Mouse (Mus musculus) neural tube, embryonic 11.5 days (tissue): ENCODE results near the gene Gfod2. TPM values are rescaled to one million over a fixed set of nuclear protein-coding genes. Genes with fewer than 3 reads are reported as not detected.

Experiments
- ATAC-seq: fragments of 200-750 bp; cut with Nextera tagmentation; 2 replicates; pipeline ENCODE4 v1.8.0; 2017; ENCODE audit warnings: moderate number of reproducible peaks, mild to moderate bottlenecking, moderate TSS enrichment, moderate library complexity; ENCODE audit not compliant: insufficient read depth, low FRiP score, low TSS enrichment
- DNase-seq: peaks from one replicate; pipeline ENCODE4 v3.0.0-alpha.2; 2015; ENCODE audit warnings: low spot score
- H3K27ac ChIP-seq: fragments of 300-500 bp; sonication (generic); 2 replicates; pipeline ENCODE4 v1.5.1; 2014; ENCODE audit warnings: low read depth, mild to moderate bottlenecking, low read length
- H3K27me3 ChIP-seq: fragments of 300-500 bp; sonication (generic); 2 replicates; pipeline ENCODE4 v1.6.1; 2014; ENCODE audit warnings: mild to moderate bottlenecking, low read length, mixed read lengths; ENCODE audit not compliant: control insufficient read depth, insufficient read depth
- H3K36me3 ChIP-seq: fragments of 300-500 bp; sonication (generic); 2 replicates; pipeline ENCODE4 v1.6.1; 2014; ENCODE audit warnings: mild to moderate bottlenecking, low read length, moderate library complexity, mixed read lengths; ENCODE audit not compliant: control insufficient read depth, insufficient read depth
- H3K4me1 ChIP-seq: fragments of 300-500 bp; sonication (generic); 2 replicates; pipeline ENCODE4 v1.6.1; 2014; ENCODE audit warnings: low read length, mixed read lengths; ENCODE audit not compliant: control insufficient read depth, insufficient read depth
- H3K4me2 ChIP-seq: fragments of 300-500 bp; sonication (generic); 2 replicates; pipeline ENCODE4 v1.6.1; 2014; ENCODE audit warnings: low read depth, mild to moderate bottlenecking, moderate library complexity
- H3K4me3 ChIP-seq: fragments of 300-500 bp; sonication (generic); 2 replicates; pipeline ENCODE4 v1.5.1; 2014; ENCODE audit warnings: low read depth, low read length
- H3K9ac ChIP-seq: fragments of 300-500 bp; sonication (generic); 2 replicates; pipeline ENCODE4 v1.6.1; 2014; ENCODE audit warnings: mild to moderate bottlenecking, low read length
- H3K9me3 ChIP-seq: fragments of 300-500 bp; sonication (generic); 2 replicates; pipeline ENCODE4 v1.6.1; 2016; ENCODE audit warnings: low read length; ENCODE audit not compliant: control insufficient read depth
- WGBS: fragments of 180-500 bp; shearing (Covaris S2); extraction: QIAGEN DNeasy Blood & Tissue Kit; methylation state at CpG from one replicate; pipeline ENCODE4 v1.1.7; 2014; 5-methylcytosine and 5-hydroxymethylcytosine counted together
- polyA plus RNA-seq: library from polyadenylated mRNA; unstranded; fragments of >200 nt; fragmentation: Nextera tagmentation; extraction: Ambion mirVana; gene quantifications from 2 replicates; pipeline ENCODE4 v1.2.1, GENCODE M21; 2014

The Gfod2 gene
- polyA plus RNA-seq, 1 experiment from 2014 or later = 42.0 TPM

GRCm38 (mm10) chr8:105714139-105714538 lies 44.3 kb downstream of the Gfod2 start:
- H3K4me2 ChIP-seq = no peak overlapping the region
- H3K36me3 ChIP-seq = peaks cover 5% of the 10 kb centered on the region
- H3K4me3 ChIP-seq = no peak overlapping the region
- DNase-seq (peak; percentile 87), ATAC-seq (peak; percentile 29; the same call in 1 of the 2 replicates)
- H3K27ac ChIP-seq = no peak overlapping the region
- WGBS = 12% methylated on average over 3 of the region's 3 CpGs
- H3K9ac ChIP-seq = no peak overlapping the region
- H3K9me3 ChIP-seq = no peaks in the 10 kb centered on the region
- no peaks in the 10 kb centered on the region for H3K27me3 ChIP-seq
- no peaks in the 10 kb centered on the region for H3K4me1 ChIP-seq

- 92% methylated on average over 3 of the region's 3 CpGs for WGBS
Measured at GRCm38 (mm10) chr8:105712286-105712685, 46.2 kb downstream of the Gfod2 start.

GRCm38 (mm10) chr8:105709317-105709716 lies 49.1 kb downstream of the Gfod2 start:
- Histone ChIP-seq H3K4me2 (no peak overlapping the region), H3K4me1 (peaks cover 9% of the 10 kb centered on the region), H3K27ac (no peak overlapping the region), H3K4me3 (no peak overlapping the region), H3K27me3 (no peaks in the 10 kb centered on the region), H3K36me3 (no peaks in the 10 kb centered on the region; the same call in 1 of the 2 replicates), H3K9ac (0 out of 2 replicates have a peak overlapping the region, but pooled peaks have one; percentile 14), H3K9me3 (no peaks in the 10 kb centered on the region)
- no peak for ATAC-seq
- no peak for DNase-seq
- WGBS = 78% methylated on average over 14 of the region's 14 CpGs

More at GRCm38 (mm10) chr8:105712286-105712685, 46.2 kb downstream of the Gfod2 start:
- Histone ChIP-seq H3K9ac (no peak overlapping the region), H3K4me3 (no peak overlapping the region), H3K4me2 (no peak overlapping the region), H3K27me3 (no peaks in the 10 kb centered on the region), H3K4me1 (no peaks in the 10 kb centered on the region; the same call in 1 of the 2 replicates), H3K9me3 (no peaks in the 10 kb centered on the region), H3K36me3 (peaks cover 5% of the 10 kb centered on the region), H3K27ac (no peak overlapping the region)
- ATAC-seq (no peak), DNase-seq (no peak)

GRCm38 (mm10) chr8:105708675-105709074 lies 49.8 kb downstream of the Gfod2 start:
- Histone ChIP-seq H3K9ac (no peak overlapping the region), H3K27ac (no peak overlapping the region), H3K4me2 (no peak overlapping the region), H3K4me1 (peaks cover 9% of the 10 kb centered on the region), H3K36me3 (peaks cover 4% of the 10 kb centered on the region), H3K27me3 (no peaks in the 10 kb centered on the region), H3K4me3 (no peak overlapping the region), H3K9me3 (no peaks in the 10 kb centered on the region)
- over 99% methylated on average over 8 of the region's 8 CpGs for WGBS
- ATAC-seq (no peak), DNase-seq (no peak)

- WGBS = under 1% methylated on average over 55 of the region's 55 CpGs
- DNase-seq = peak; percentile 92
- Histone ChIP-seq H3K36me3 (peaks cover 8% of the 10 kb centered on the region), H3K4me2 (peak within 1 kb of the TSS; percentile 88), H3K27me3 (no peaks in the 10 kb centered on the region), H3K4me1 (peaks cover 9% of the 10 kb centered on the region), H3K4me3 (peak within 1 kb of the TSS; percentile 70), H3K9me3 (no peaks in the 10 kb centered on the region), H3K27ac (0 out of 2 replicates have a peak within 1 kb of the TSS, but pooled peaks have one; percentile 17), H3K9ac (peak within 1 kb of the TSS; percentile 77)
- ATAC-seq = peak; percentile 76
Measured at GRCm38 (mm10) chr8:105707498-105708403, 50.7 kb downstream of the Gfod2 start, which contains the start of the genes 4933405L10Rik and Enkd1. TSS of gene 4933405L10Rik (plus strand) at chr8:105707655. TSS of gene Enkd1 (minus strand) at chr8:105708210.

- WGBS = 80% methylated on average over 12 of the region's 12 CpGs
- no peak overlapping the region; the same call in 1 of the 2 replicates for H3K4me3 ChIP-seq
- no peaks in the 10 kb centered on the region for H3K27me3 ChIP-seq
- H3K9me3 ChIP-seq = no peaks in the 10 kb centered on the region
- peaks cover 8% of the 10 kb centered on the region for H3K36me3 ChIP-seq
- DNase-seq (no peak), ATAC-seq (no peak)
- peaks cover 17% of the 10 kb centered on the region for H3K4me1 ChIP-seq
- no peak overlapping the region for H3K9ac ChIP-seq
- H3K27ac ChIP-seq = no peak overlapping the region
- H3K4me2 ChIP-seq = peak overlapping the region; percentile 88
Measured at GRCm38 (mm10) chr8:105706426-105706825, 52.0 kb downstream of the Gfod2 start.

GRCm38 (mm10) chr8:105704955-105705354 lies 53.5 kb downstream of the Gfod2 start:
- no peaks in the 10 kb centered on the region for H3K9me3 ChIP-seq
- 91% methylated on average over 6 of the region's 6 CpGs for WGBS

GRCm38 (mm10) chr8:105704146-105704812 lies 54.2 kb downstream of the Gfod2 start:
- Histone ChIP-seq H3K27me3 (no peaks in the 10 kb centered on the region), H3K27ac (no peak overlapping the region), H3K4me1 (peaks cover 22% of the 10 kb centered on the region), H3K4me3 (no peak overlapping the region), H3K9ac (no peak overlapping the region), H3K9me3 (no peaks in the 10 kb centered on the region), H3K36me3 (peaks cover 8% of the 10 kb centered on the region), H3K4me2 (no peak overlapping the region)
- no peak for DNase-seq
- WGBS = 94% methylated on average over 34 of the region's 34 CpGs
- ATAC-seq = no peak

More at GRCm38 (mm10) chr8:105704955-105705354, 53.5 kb downstream of the Gfod2 start:
- no peak overlapping the region for H3K9ac ChIP-seq
- ATAC-seq (no peak), DNase-seq (no peak)
- peaks cover 22% of the 10 kb centered on the region for H3K4me1 ChIP-seq
- H3K27me3 ChIP-seq = no peaks in the 10 kb centered on the region
- no peak overlapping the region for H3K27ac ChIP-seq
- H3K4me3 ChIP-seq = no peak overlapping the region
- peaks cover 8% of the 10 kb centered on the region for H3K36me3 ChIP-seq
- H3K4me2 ChIP-seq = no peak overlapping the region
